Mouse (Mus musculus): Measurements from ENCODE around the gene Rnasel.

DNA sequence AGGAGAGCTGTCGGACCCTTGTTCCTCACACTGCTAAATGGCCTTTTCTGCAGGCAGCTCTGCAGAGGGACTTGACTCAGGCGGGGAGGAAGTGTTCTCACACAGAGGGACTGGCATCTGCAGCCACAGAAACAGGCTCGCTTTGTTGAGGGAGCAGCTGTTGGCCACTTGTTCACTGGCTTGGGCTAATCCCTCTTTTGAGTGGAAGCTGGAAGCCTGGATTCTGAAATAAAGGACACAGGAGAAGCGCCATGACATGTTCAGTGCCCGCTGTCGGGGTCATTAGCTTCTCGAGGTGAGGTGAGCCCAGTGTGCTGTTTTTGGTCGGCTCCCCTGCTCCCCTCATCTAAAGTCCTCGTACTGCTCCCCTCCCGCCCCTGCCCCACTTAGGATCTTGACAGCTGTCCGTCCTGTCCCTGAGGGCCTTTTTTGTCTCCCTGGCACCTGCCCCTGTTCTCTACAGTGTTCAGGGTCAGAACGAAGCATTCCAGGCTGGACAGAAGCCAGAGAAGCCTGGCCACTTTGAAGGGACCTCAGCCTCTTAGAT is 45.7 kb upstream of the Rnasel start:
- no peak for TF ChIP-seq RAD21 (IDR thresholded peaks at IDR 0.05; ENCODE audit: low read depth, low read length)
- TF ChIP-seq CTCF (conservative IDR thresholded peaks at IDR 0.05 in 1 of 2, IDR thresholded peaks at IDR 0.05 in 1 of 2; ENCODE audit: low read depth in 2 of 2, low read length in 2 of 2), result no peak
- no peak for TF ChIP-seq MXI1 (IDR thresholded peaks at IDR 0.05; ENCODE audit: low read depth, low read length)
- no peak for TF ChIP-seq MYC (IDR thresholded peaks at IDR 0.05; ENCODE audit: low read depth, low read length)
- no peak for TF ChIP-seq POLR2AphosphoS2 (IDR thresholded peaks at IDR 0.05; ENCODE audit: low read depth, low read length)

Measured in CH12.LX (cell line).